Mouse (Mus musculus): ENCODE measurements at regions not wholly inside any gene's neighbourhood (a gene's known extent, or its start where the extent isn't known, plus 50 kb on each side); places are given as distances from the start of the nearest gene placed in this dataset.
A peak's percentile ranks its signal among the peaks of the same experiment; 100 is the strongest.

GRCm38 (mm10) chr5:82089401-82089800 is 1069.5 kb downstream of the Adgrl3 start:
- Histone ChIP-seq H3K4me1 (ENCODE audit: control insufficient read depth, insufficient read depth, low read length) (no peaks in the 10 kb centered on the region), H3K27ac (ENCODE audit: low read depth, low read length) (no peak overlapping the region), H3K27me3 (ENCODE audit: control insufficient read depth, insufficient read depth, low read length) (no peaks in the 10 kb centered on the region), H3K9me3 (ENCODE audit: control insufficient read depth, low read length) (no peaks in the 10 kb centered on the region), H3K9ac (ENCODE audit: low read length) (no peak overlapping the region), H3K4me2 (no peak overlapping the region), H3K4me3 (ENCODE audit: low read depth, low read length) (no peak overlapping the region), H3K36me3 (ENCODE audit: control insufficient read depth, insufficient read depth, low read length) (no peaks in the 10 kb centered on the region)
- ATAC-seq (ENCODE audit: low FRiP score) (no peak), DNase-seq (ENCODE audit: low spot score, missing footprints) (no peak)
- 79% methylated on average over 2 of the region's 2 CpGs for WGBS

GRCm38 (mm10) chr5:82103056-82103807 is 1083.3 kb downstream of the Adgrl3 start:
- Histone ChIP-seq H3K4me2 (no peak overlapping the region), H3K36me3 (ENCODE audit: control insufficient read depth, insufficient read depth, low read length) (no peaks in the 10 kb centered on the region), H3K4me1 (ENCODE audit: control insufficient read depth, insufficient read depth, low read length) (no peaks in the 10 kb centered on the region), H3K9me3 (ENCODE audit: control insufficient read depth, low read length) (no peaks in the 10 kb centered on the region), H3K27me3 (ENCODE audit: control insufficient read depth, insufficient read depth, low read length) (no peaks in the 10 kb centered on the region), H3K9ac (ENCODE audit: low read length) (no peak overlapping the region), H3K27ac (ENCODE audit: low read depth, low read length) (no peak overlapping the region), H3K4me3 (ENCODE audit: low read depth, low read length) (no peak overlapping the region)
- WGBS: 89% methylated on average over 6 of the region's 6 CpGs
- ATAC-seq (ENCODE audit: low FRiP score) (no peak), DNase-seq (ENCODE audit: low spot score, missing footprints) (no peak)

- Histone ChIP-seq H3K4me2 (no peak overlapping the region), H3K4me3 (ENCODE audit: low read depth, low read length) (no peak overlapping the region), H3K9ac (ENCODE audit: low read length) (no peak overlapping the region), H3K27me3 (ENCODE audit: control insufficient read depth, insufficient read depth, low read length) (no peaks in the 10 kb centered on the region), H3K36me3 (ENCODE audit: control insufficient read depth, insufficient read depth, low read length) (no peaks in the 10 kb centered on the region), H3K4me1 (ENCODE audit: control insufficient read depth, insufficient read depth, low read length) (no peaks in the 10 kb centered on the region), H3K9me3 (ENCODE audit: control insufficient read depth, low read length) (no peaks in the 10 kb centered on the region), H3K27ac (ENCODE audit: low read depth, low read length) (no peak overlapping the region)
- WGBS: 93% methylated on average over 3 of the region's 3 CpGs
- DNase-seq (ENCODE audit: low spot score, missing footprints) (no peak), ATAC-seq (ENCODE audit: low FRiP score) (no peak)
Observed at GRCm38 (mm10) chr5:82103857-82104256, 1083.9 kb downstream of the Adgrl3 start.

- 49% methylated on average over 2 of the region's 2 CpGs for WGBS
- ATAC-seq (ENCODE audit: low FRiP score): peak; percentile 70
- Histone ChIP-seq H3K4me2 (no peak overlapping the region), H3K27ac (ENCODE audit: low read depth, low read length) (no peak overlapping the region), H3K4me1 (ENCODE audit: control insufficient read depth, insufficient read depth, low read length) (no peaks in the 10 kb centered on the region), H3K36me3 (ENCODE audit: control insufficient read depth, insufficient read depth, low read length) (no peaks in the 10 kb centered on the region), H3K4me3 (ENCODE audit: low read depth, low read length) (no peak overlapping the region), H3K9me3 (ENCODE audit: control insufficient read depth, low read length) (no peaks in the 10 kb centered on the region), H3K9ac (ENCODE audit: low read length) (no peak overlapping the region), H3K27me3 (ENCODE audit: control insufficient read depth, insufficient read depth, low read length) (no peaks in the 10 kb centered on the region)
- DNase-seq (ENCODE audit: low spot score, missing footprints): no peak
Observed at GRCm38 (mm10) chr5:82125921-82126459, 1106.1 kb downstream of the Adgrl3 start.

- H3K27me3 ChIP-seq (ENCODE audit: control insufficient read depth, insufficient read depth, low read length): no peaks in the 10 kb centered on the region
- DNase-seq (ENCODE audit: low spot score, missing footprints): peak; percentile 73
Observed at GRCm38 (mm10) chr5:82142063-82142462, 1122.1 kb downstream of the Adgrl3 start.

More at GRCm38 (mm10) chr5:82142063-82142462, 1122.1 kb downstream of the Adgrl3 start:
- H3K4me2 ChIP-seq: no peak overlapping the region
- ATAC-seq (ENCODE audit: low FRiP score): no peak
- no peaks in the 10 kb centered on the region for H3K9me3 ChIP-seq (ENCODE audit: control insufficient read depth, low read length)
- H3K4me1 ChIP-seq (ENCODE audit: control insufficient read depth, insufficient read depth, low read length): no peaks in the 10 kb centered on the region
- 97% methylated on average over 1 of the region's 1 CpGs for WGBS
- H3K36me3 ChIP-seq (ENCODE audit: control insufficient read depth, insufficient read depth, low read length): no peaks in the 10 kb centered on the region
- no peak overlapping the region for H3K4me3 ChIP-seq (ENCODE audit: low read depth, low read length)
- no peak overlapping the region for H3K27ac ChIP-seq (ENCODE audit: low read depth, low read length)
- no peak overlapping the region for H3K9ac ChIP-seq (ENCODE audit: low read length)
